Comparison of ENCODE assay signal across 19 mouse cellular contexts in the genomic region with DNA sequence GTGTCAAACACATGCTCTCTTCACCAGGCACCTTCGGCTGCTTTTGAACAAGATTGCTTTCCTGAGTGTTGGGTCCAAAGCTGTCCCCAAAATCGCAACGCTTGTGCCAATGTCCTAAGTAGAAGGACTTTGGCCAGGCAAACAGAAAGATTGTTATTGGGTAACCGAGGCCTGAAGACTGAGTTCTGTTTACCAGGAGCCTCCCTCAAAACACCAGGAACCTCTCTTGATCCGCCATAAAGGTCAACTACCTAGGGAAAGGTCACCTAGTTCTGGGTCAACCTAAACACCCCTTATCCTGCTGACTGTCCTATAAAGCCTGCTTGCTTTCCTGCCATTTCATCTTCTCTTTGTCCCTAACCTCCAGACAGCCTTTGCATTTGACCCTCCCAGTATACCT. TPM values are rescaled to one million over a fixed set of nuclear protein-coding genes. Genes with fewer than 3 reads are reported as not detected.
DNase-seq lines count a peak whose midpoint lies in the region; ATAC-seq and TF ChIP-seq lines count a peak whose summit lies in the region.
"Had no signal": no experiment of that assay in that cellular context is flagged by ENCODE, and none has a peak within 500 bp of the region (broad histone marks: within the 10 kb centered on the region; RNA-seq: fewer than 3 reads in every experiment).

No protein-coding gene starts in this region.

- H3K9me3 ChIP-seq in heart, embryonic 13.5 days = no peaks in the 10 kb centered on the region
- no peaks in the 10 kb centered on the region for H3K9me3 ChIP-seq in heart, embryonic 11.5 days (replicated peaks; ENCODE audit: control insufficient read depth, low read length)
- H3K9me3 ChIP-seq in kidney, embryonic 14.5 days (ENCODE audit: control insufficient read depth, low read length) = no peaks in the 10 kb centered on the region
- H3K9me3 ChIP-seq in liver, embryonic 15.5 days (replicated peaks) = no peaks in the 10 kb centered on the region
- no peaks in the 10 kb centered on the region for H3K9me3 ChIP-seq in liver, postnatal 0 days (ENCODE audit: low read length)
- H3K9me3 ChIP-seq: embryonic facial prominence, embryonic 12.5 days; forebrain, embryonic 15.5 days; hindbrain, embryonic 13.5 days had no signal

- H3K27me3 ChIP-seq in heart, embryonic 13.5 days (replicated peaks) = no peaks in the 10 kb centered on the region
- no peaks in the 10 kb centered on the region for H3K27me3 ChIP-seq in heart, embryonic 11.5 days (ENCODE audit: control insufficient read depth, insufficient read depth, low read length)
- no peaks in the 10 kb centered on the region for H3K27me3 ChIP-seq in kidney, embryonic 14.5 days (ENCODE audit: control insufficient read depth, insufficient read depth, low read length)
- H3K27me3 ChIP-seq in liver, embryonic 15.5 days = no peaks in the 10 kb centered on the region
- H3K27me3 ChIP-seq in liver, postnatal 0 days (ENCODE audit: insufficient read depth, low read length) = no peaks in the 10 kb centered on the region
- H3K27me3 ChIP-seq: CH12.LX; embryonic facial prominence, embryonic 12.5 days; forebrain, embryonic 15.5 days; hindbrain, embryonic 13.5 days had no signal

- peaks cover 19% of the 10 kb centered on the region for H3K4me1 ChIP-seq in heart, embryonic 13.5 days
- H3K4me1 ChIP-seq in heart, embryonic 11.5 days (ENCODE audit: control insufficient read depth, insufficient read depth, low read length) = peaks cover 6% of the 10 kb centered on the region; the same call in 1 of the 2 replicates
- H3K4me1 ChIP-seq in kidney, embryonic 14.5 days (ENCODE audit: control insufficient read depth, insufficient read depth, low read length) = no peaks in the 10 kb centered on the region
- no peaks in the 10 kb centered on the region for H3K4me1 ChIP-seq in liver, embryonic 15.5 days (replicated peaks)
- no peaks in the 10 kb centered on the region for H3K4me1 ChIP-seq in liver, postnatal 0 days (ENCODE audit: insufficient read depth)
- H3K4me1 ChIP-seq: embryonic facial prominence, embryonic 12.5 days; forebrain, embryonic 15.5 days; hindbrain, embryonic 13.5 days had no signal

- DNase-seq in kidney, adult 9 months = peak; percentile 8
- DNase-seq in liver, postnatal 0 days = peak; percentile 32
- no peak for DNase-seq in left cerebral cortex, postnatal 10 days (ENCODE audit: extremely low spot score in 1 of 2, low spot score in 2 of 2)
- DNase-seq: adrenal gland, postnatal 14 days; cerebellum, adult 11-12 months; cerebellum, adult 9-10 months; cerebellum, postnatal 25 days; gastrocnemius, postnatal 36 days had no signal

- no peak overlapping the region for H3K4me2 ChIP-seq in heart, embryonic 13.5 days
- H3K4me2 ChIP-seq in heart, embryonic 11.5 days = no peak overlapping the region
- H3K4me2 ChIP-seq in kidney, embryonic 14.5 days (replicated peaks; ENCODE audit: low read depth, low read length) = no peak overlapping the region
- H3K4me2 ChIP-seq in liver, embryonic 15.5 days = no peak overlapping the region
- no peak overlapping the region; the same call in 1 of the 2 replicates for H3K4me2 ChIP-seq in liver, postnatal 0 days (ENCODE audit: low read depth, low read length)
- H3K4me2 ChIP-seq: embryonic facial prominence, embryonic 12.5 days; forebrain, embryonic 15.5 days; hindbrain, embryonic 13.5 days had no signal

- intact Hi-C loops in left cerebral cortex, postnatal 10 days (cut with DNase I) = loop anchor here (10.0 kb wide), 1 partner anchor 610 kb away; no protein-coding TSS in a partner anchor

- WGBS in heart, embryonic 13.5 days = 78% methylated on average over 5 of the region's 5 CpGs
- 83% methylated on average over 5 of the region's 5 CpGs for WGBS in heart, embryonic 11.5 days (ENCODE audit: insufficient replicate concordance)
- WGBS in kidney, embryonic 14.5 days = 92% methylated on average over 5 of the region's 5 CpGs
- WGBS in liver, embryonic 15.5 days (ENCODE audit: insufficient replicate concordance) = 64% methylated on average over 5 of the region's 5 CpGs
- WGBS in liver, postnatal 0 days (ENCODE audit: insufficient replicate concordance) = 54% methylated on average over 5 of the region's 5 CpGs

- TF ChIP-seq EP300 in liver, postnatal 0 days (IDR thresholded peaks at IDR 0.05; ENCODE audit: low read depth) = no peak

- H3K27ac ChIP-seq in heart, embryonic 13.5 days (replicated peaks) = peak overlapping the region; percentile 65; the same call in 1 of the 2 replicates
- no peak overlapping the region for H3K27ac ChIP-seq in heart, embryonic 11.5 days (ENCODE audit: low read depth, low read length)
- no peak overlapping the region for H3K27ac ChIP-seq in kidney, embryonic 14.5 days (ENCODE audit: low read depth, low read length)
- peak overlapping the region; percentile 48 for H3K27ac ChIP-seq in liver, embryonic 15.5 days (replicated peaks)
- peak overlapping the region; percentile 70 for H3K27ac ChIP-seq in liver, postnatal 0 days (ENCODE audit: low read depth)
- H3K27ac ChIP-seq: embryonic facial prominence, embryonic 12.5 days; forebrain, embryonic 15.5 days; hindbrain, embryonic 13.5 days; hindbrain, postnatal 0 days had no signal

- no peak overlapping the region for H3K9ac ChIP-seq in heart, embryonic 13.5 days
- no peak overlapping the region for H3K9ac ChIP-seq in heart, embryonic 11.5 days (ENCODE audit: low read depth, low read length)
- H3K9ac ChIP-seq in kidney, embryonic 14.5 days (ENCODE audit: low read depth, low read length) = no peak overlapping the region
- no peak overlapping the region for H3K9ac ChIP-seq in liver, embryonic 15.5 days
- no peak overlapping the region for H3K9ac ChIP-seq in liver, postnatal 0 days (replicated peaks)
- H3K9ac ChIP-seq: embryonic facial prominence, embryonic 12.5 days; forebrain, embryonic 15.5 days; hindbrain, embryonic 13.5 days had no signal

- no peaks in the 10 kb centered on the region for H3K36me3 ChIP-seq in heart, embryonic 13.5 days
- H3K36me3 ChIP-seq in heart, embryonic 11.5 days (ENCODE audit: control insufficient read depth, insufficient read depth, low read length) = no peaks in the 10 kb centered on the region
- no peaks in the 10 kb centered on the region for H3K36me3 ChIP-seq in kidney, embryonic 14.5 days (ENCODE audit: control insufficient read depth, insufficient read depth, low read length)
- H3K36me3 ChIP-seq in liver, embryonic 15.5 days (replicated peaks) = no peaks in the 10 kb centered on the region
- H3K36me3 ChIP-seq in liver, postnatal 0 days (replicated peaks; ENCODE audit: insufficient read depth, low read length) = no peaks in the 10 kb centered on the region
- H3K36me3 ChIP-seq: embryonic facial prominence, embryonic 12.5 days; forebrain, embryonic 15.5 days; hindbrain, embryonic 13.5 days had no signal

- no peak overlapping the region for H3K4me3 ChIP-seq in heart, embryonic 13.5 days
- H3K4me3 ChIP-seq in heart, embryonic 11.5 days (ENCODE audit: low read depth, low read length) = no peak overlapping the region
- H3K4me3 ChIP-seq in kidney, embryonic 14.5 days (ENCODE audit: low read length) = no peak overlapping the region
- no peak overlapping the region for H3K4me3 ChIP-seq in liver, embryonic 15.5 days (replicated peaks)
- no peak overlapping the region for H3K4me3 ChIP-seq in liver, postnatal 0 days (ENCODE audit: low read depth, low read length)
- H3K4me3 ChIP-seq: embryonic facial prominence, embryonic 12.5 days; forebrain, embryonic 15.5 days; hindbrain, embryonic 13.5 days had no signal

- ATAC-seq in heart, embryonic 13.5 days (ENCODE audit: extremely low read depth, insufficient number of reproducible peaks, low FRiP score, low TSS enrichment) = no peak
- no peak for ATAC-seq in heart, embryonic 11.5 days (replicated peaks; ENCODE audit: insufficient number of reproducible peaks, low FRiP score, low TSS enrichment)
- no peak for ATAC-seq in kidney, embryonic 14.5 days (ENCODE audit: low FRiP score, low TSS enrichment)
- peak; percentile 67 for ATAC-seq in liver, embryonic 15.5 days (ENCODE audit: insufficient read depth)
- ATAC-seq in liver, postnatal 0 days = peak; percentile 91
- ATAC-seq: activated CD4-positive, CD25-positive, alpha-beta regulatory T cell, adult 4 months; forebrain, embryonic 15.5 days; hindbrain, postnatal 0 days; Patski had no signal

- no peak for TF ChIP-seq CTCF in liver, postnatal 0 days (IDR thresholded peaks at IDR 0.05; ENCODE audit: low read depth)

RNA-seq across cellular contexts. Expression of gene Sacs, which starts 13.5 kb away (rescaled TPM):
- 3.0 and 3.1 TPM in 2 replicates for polyA plus RNA-seq in heart, embryonic 13.5 days (2015; fragmentation: Nextera tagmentation; extraction: Ambion mirVana)
- polyA plus RNA-seq in heart, embryonic 11.5 days (2014; fragmentation: Nextera tagmentation; extraction: Ambion mirVana) = 4.2 and 5.0 TPM in 2 replicates
- 2.8 and 3.6 TPM in 2 replicates for polyA plus RNA-seq in kidney, embryonic 14.5 days (2014; fragmentation: Nextera tagmentation; extraction: Ambion mirVana)
- polyA plus RNA-seq in liver, embryonic 15.5 days (2015; fragmentation: Nextera tagmentation; extraction: Ambion mirVana) = 1.1 and 1.3 TPM in 2 replicates
- polyA plus RNA-seq in liver, postnatal 0 days (2015; fragmentation: Nextera tagmentation; extraction: Ambion mirVana) = 0.33 and 0.43 TPM in 2 replicates
- total RNA-seq in left cerebral cortex, postnatal 10 days (2021) = 10 to 100 TPM; 56.8 to 59.6 TPM

Comparison
In these comparisons a context has a peak if more than half of its experiments do, and no peak if none do; other contexts are left out.
1. H3K27ac ChIP-seq: peak in heart, embryonic 13.5 days (single experiment), liver, embryonic 15.5 days (single experiment) and liver, postnatal 0 days (single experiment); none in heart, embryonic 11.5 days (single experiment) and kidney, embryonic 14.5 days (single experiment).
2. ATAC-seq: peak in liver, embryonic 15.5 days (single experiment) and liver, postnatal 0 days (single experiment); none in heart, embryonic 13.5 days (single experiment), heart, embryonic 11.5 days (single experiment) and kidney, embryonic 14.5 days (single experiment).
3. DNase-seq: peak in kidney, adult 9 months (single experiment) and liver, postnatal 0 days (single experiment); none in left cerebral cortex, postnatal 10 days (0 of 2).